Mouse (Mus musculus) layer of hippocampus, adult 6 months (tissue): Measurements from ENCODE around the gene Olfr1472. TPM values are rescaled to one million over a fixed set of nuclear protein-coding genes. Genes with fewer than 3 reads are reported as not detected.

Source experiments
- long read RNA-seq, 2 experiments: library from polyadenylated mRNA; unstranded; transcript quantifications; one replicate each; pipeline ENCODE4 v2.0.0; 2019 to 2020
- polyA plus RNA-seq: library from polyadenylated mRNA; unstranded; fragments of <200 nt; fragmentation: Nextera tagmentation; gene quantifications from 2 replicates; pipeline ENCODE4 v1.2.3, GENCODE M21; 2021

The Olfr1472 gene
- polyA plus RNA-seq, result not detected in 2 replicates
- long read RNA-seq, experiment 1, result 0 reads
- long read RNA-seq, experiment 2, result 0 reads

DNA sequence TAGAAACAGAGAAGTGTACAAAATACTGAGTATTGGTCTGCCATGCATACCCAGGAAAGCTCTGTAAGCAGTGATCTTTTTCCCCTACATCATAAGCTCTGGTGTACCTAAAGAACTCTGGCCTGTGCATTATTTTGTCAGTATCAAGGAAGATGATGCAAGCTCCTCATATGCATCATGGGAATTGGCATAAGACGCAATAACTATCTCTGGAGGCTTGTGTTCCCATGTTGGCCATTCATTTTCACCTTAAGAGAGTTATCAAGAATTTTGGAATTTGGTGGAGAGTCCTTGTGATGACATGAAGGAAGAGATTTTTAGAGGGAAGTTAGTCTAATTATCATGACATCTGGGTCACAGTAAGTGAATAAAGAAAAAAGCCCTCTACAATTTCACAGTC lies at the start of gene Olfr1472:
TSS of gene Olfr1472 (minus strand) at position 101 of the 400 bp plus-strand sequence.

DNA sequence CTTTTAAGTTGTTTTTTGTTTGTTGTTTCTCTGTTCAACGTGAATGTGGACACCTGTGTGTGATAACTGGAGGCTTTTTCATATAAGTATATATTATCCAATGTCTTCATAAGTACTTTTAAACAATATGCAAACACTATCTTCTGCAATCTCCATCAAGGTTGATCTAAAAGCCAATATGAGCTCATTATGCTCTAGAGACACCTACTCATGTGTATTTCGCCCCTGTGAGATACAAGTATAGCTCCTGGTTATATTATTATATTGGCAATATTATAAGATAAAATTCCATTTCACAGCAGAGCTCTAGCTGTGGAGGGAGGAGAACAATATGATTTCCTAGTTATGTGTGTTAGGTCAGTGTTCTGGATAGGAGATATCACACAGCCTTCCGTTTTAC lies 44.4 kb upstream of the Olfr1472 start, which contains the start of gene Olfr1477:
TSS of gene Olfr1477 (plus strand) at position 301 of the 400 bp plus-strand sequence.

DNA sequence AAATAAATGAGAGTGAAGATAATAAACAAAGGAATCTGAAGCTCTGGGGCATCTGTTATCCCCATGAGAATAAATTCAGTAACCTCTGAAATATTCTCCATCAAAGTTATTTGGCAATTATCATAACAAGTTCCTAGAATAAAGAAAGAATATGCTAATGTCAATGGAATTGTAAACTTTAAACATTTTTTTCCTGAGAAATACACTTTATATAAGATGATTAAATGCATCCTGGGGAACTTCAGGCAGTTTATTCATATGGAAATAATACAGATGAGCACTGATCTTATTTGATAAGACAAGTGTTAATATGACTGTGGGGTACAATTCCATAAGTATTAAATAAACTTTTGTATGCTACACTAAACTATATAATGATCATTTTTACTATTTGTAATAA lies 24.2 kb upstream of the Olfr1472 start, which contains the start of gene Olfr1475:
TSS of gene Olfr1475 (minus strand) at position 101 of the 400 bp plus-strand sequence.

DNA sequence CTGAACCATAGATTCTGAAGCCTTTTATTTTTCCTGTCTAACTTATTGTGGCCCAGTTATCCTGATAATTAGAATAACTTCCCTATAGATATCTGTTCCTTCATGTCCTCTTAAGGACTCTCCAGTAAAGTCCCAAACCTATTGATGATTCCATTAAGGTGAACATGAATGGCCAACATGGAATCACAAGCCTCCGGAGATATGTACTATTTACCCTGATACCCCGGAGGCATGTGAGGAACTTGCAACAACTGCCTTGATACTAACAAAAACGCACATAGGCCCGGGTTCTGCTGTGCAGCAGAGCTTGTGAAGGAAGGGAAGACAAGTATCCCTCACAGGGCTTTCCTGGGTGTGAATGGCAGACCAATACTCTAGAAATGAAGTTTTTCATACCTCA lies 13.4 kb upstream of the Olfr1472 start, which contains the start of gene Olfr1474:
TSS of gene Olfr1474 (plus strand) at position 301 of the 400 bp plus-strand sequence.

DNA sequence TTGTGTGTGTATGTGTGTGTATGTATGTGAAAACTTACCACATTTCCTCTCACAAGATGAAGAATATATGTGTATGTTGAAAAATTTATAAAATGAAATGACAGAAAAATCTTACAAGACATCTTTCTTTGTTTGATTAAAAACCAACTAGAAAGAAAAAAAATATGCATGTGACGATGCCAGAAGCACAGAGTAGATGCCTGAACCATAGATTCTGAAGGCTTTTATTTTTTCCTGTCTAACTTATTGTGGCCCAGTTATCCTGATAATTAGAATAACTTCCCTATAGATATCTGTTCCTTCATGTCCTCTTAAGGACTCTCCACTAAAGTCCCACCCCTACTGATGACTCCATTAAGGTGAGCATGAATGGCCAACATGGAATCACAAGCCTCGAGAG lies 12.8 kb downstream of the Olfr1472 start, which contains the start of gene Olfr1471:
TSS of gene Olfr1471 (plus strand) at position 301 of the 400 bp plus-strand sequence.

DNA sequence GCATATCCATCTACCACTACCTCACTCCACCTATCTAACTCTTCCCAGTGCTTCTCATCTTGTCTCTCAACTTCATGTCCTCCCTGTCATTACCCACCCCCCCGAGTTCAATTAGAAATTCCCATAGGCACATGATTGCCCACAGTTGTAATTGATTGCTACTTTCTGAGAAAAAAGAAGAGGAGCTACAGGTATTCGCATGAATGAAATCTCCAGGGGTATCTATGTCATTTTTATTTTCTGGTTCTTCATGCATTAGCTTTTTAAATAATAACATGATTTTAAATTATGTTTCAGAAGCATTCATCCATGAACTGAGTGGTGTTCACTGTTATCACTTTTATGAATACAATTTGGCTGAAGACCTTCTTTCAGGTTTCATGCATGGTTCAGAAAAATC lies 48.3 kb downstream of the Olfr1472 start, which contains the start of gene Olfr1469:
TSS of gene Olfr1469 (plus strand) at position 301 of the 400 bp plus-strand sequence.

Other genes starting within 250 kb of the Olfr1472 start
- gene Olfr1463, start 224.8 kb downstream of the Olfr1472 start, polyA plus RNA-seq, result not detected in 2 replicates
- gene Olfr1465, start 140.5 kb downstream of the Olfr1472 start, polyA plus RNA-seq, result not detected in 2 replicates
- not detected in 2 replicates for gene Olfr1466, start 117.2 kb downstream of the Olfr1472 start, polyA plus RNA-seq
- gene Olfr1467, start 93.8 kb downstream of the Olfr1472 start, polyA plus RNA-seq, result not detected in 2 replicates
- not detected in 2 replicates for gene Olfr1469, start 48.2 kb downstream of the Olfr1472 start, polyA plus RNA-seq
- gene Olfr1471, start 12.7 kb downstream of the Olfr1472 start, polyA plus RNA-seq, result not detected in 2 replicates
- gene Olfr1474, start 13.5 kb upstream of the Olfr1472 start, polyA plus RNA-seq, result not detected in 2 replicates
- gene Olfr1475, start 24.1 kb upstream of the Olfr1472 start, polyA plus RNA-seq, result not detected in 2 replicates
- not detected in 2 replicates for gene Olfr1477, start 44.5 kb upstream of the Olfr1472 start, polyA plus RNA-seq
- gene Olfr1480, start 71.8 kb upstream of the Olfr1472 start, polyA plus RNA-seq, result not detected in 2 replicates
- gene Olfr1484, start 127.4 kb upstream of the Olfr1472 start, polyA plus RNA-seq, result not detected in 2 replicates
- not detected in 2 replicates for gene Olfr1487, start 161.3 kb upstream of the Olfr1472 start, polyA plus RNA-seq
- gene Olfr1489, start 175.5 kb upstream of the Olfr1472 start, polyA plus RNA-seq, result not detected in 2 replicates
- gene Olfr1490, start 195.0 kb upstream of the Olfr1472 start, polyA plus RNA-seq, result not detected in 2 replicates
- not detected in 2 replicates for gene Olfr1491, start 241.2 kb upstream of the Olfr1472 start, polyA plus RNA-seq